Mouse (Mus musculus) midbrain, embryonic 16.5 days (tissue): Measurements from ENCODE around the gene Gfer. TPM values are rescaled to one million over a fixed set of nuclear protein-coding genes. Genes with fewer than 3 reads are reported as not detected.

Source experiments
- ATAC-seq: fragments of 200-750 bp; cut with Nextera tagmentation; 2 replicates; pipeline ENCODE4 v1.8.0; 2017; ENCODE audit warnings: moderate TSS enrichment
- H3K27ac ChIP-seq: fragments of 300-500 bp; sonication (generic); 2 replicates; pipeline ENCODE4 v1.5.1; 2014; ENCODE audit warnings: mild to moderate bottlenecking, low read length, mixed read lengths
- H3K27me3 ChIP-seq: fragments of 300-500 bp; sonication (generic); 2 replicates; pipeline ENCODE4 v1.6.1; 2014; ENCODE audit warnings: low read depth, low read length, mixed read lengths; ENCODE audit not compliant: control insufficient read depth, insufficient read depth
- H3K36me3 ChIP-seq: fragments of 300-500 bp; sonication (generic); 2 replicates; pipeline ENCODE4 v1.6.1; 2014; ENCODE audit warnings: mild to moderate bottlenecking, low read length, moderate library complexity, mixed read lengths; ENCODE audit not compliant: control insufficient read depth, insufficient read depth
- H3K4me1 ChIP-seq: fragments of 300-500 bp; sonication (generic); 2 replicates; pipeline ENCODE4 v1.6.1; 2014; ENCODE audit warnings: mild to moderate bottlenecking, low read length, mixed read lengths; ENCODE audit not compliant: control insufficient read depth, insufficient read depth
- H3K4me2 ChIP-seq: fragments of 300-500 bp; sonication (generic); 2 replicates; pipeline ENCODE4 v1.6.1; 2014; ENCODE audit warnings: mild to moderate bottlenecking, low read length, mixed read lengths
- H3K4me3 ChIP-seq: fragments of 300-500 bp; sonication (generic); 2 replicates; pipeline ENCODE4 v1.5.1; 2014; ENCODE audit warnings: low read depth, mild to moderate bottlenecking, low read length, moderate library complexity, mixed read lengths
- H3K9ac ChIP-seq: fragments of 300-500 bp; sonication (generic); 2 replicates; pipeline ENCODE4 v1.6.1; 2014; ENCODE audit warnings: low read depth, low read length, mixed read lengths
- H3K9me3 ChIP-seq: fragments of 300-500 bp; sonication (generic); replicated peaks from 2 replicates; pipeline ENCODE4 v1.6.1; 2014; ENCODE audit warnings: mild to moderate bottlenecking, low read length, mixed read lengths; ENCODE audit not compliant: control insufficient read depth, poor library complexity, severe bottlenecking
- WGBS: fragments of 180-500 bp; shearing (Covaris S2); extraction: QIAGEN DNeasy Blood & Tissue Kit; methylation state at CpG from one replicate; pipeline ENCODE4 v1.1.7; 2014; 5-methylcytosine and 5-hydroxymethylcytosine counted together
- polyA plus RNA-seq: library from polyadenylated mRNA; unstranded; fragments of >200 nt; fragmentation: Nextera tagmentation; extraction: Ambion mirVana; gene quantifications from 2 replicates; pipeline ENCODE4 v1.2.1, GENCODE M21; 2015

Gfer gene
- polyA plus RNA-seq, result 33.7 and 40.8 TPM in 2 replicates

- WGBS, result 0% methylated on average over 51 of the region's 76 CpGs
- peak; percentile 92 for ATAC-seq
- Histone ChIP-seq H3K4me2 (peak within 1 kb of the TSS; percentile 77), H3K27ac (peak within 1 kb of the TSS; percentile 88), H3K9ac (peak within 1 kb of the TSS; percentile 79), H3K36me3 (peaks cover 13% of the 10 kb centered on the region; the same call in 1 of the 2 replicates), H3K9me3 (no peaks in the 10 kb centered on the region), H3K4me3 (peak within 1 kb of the TSS; percentile 53), H3K4me1 (peaks cover 20% of the 10 kb centered on the region), H3K27me3 (no peaks in the 10 kb centered on the region)
Observed at GRCm38 (mm10) chr17:24696011-24696697, at the start of gene Gfer, which contains the start of gene Noxo1. Gene Gfer (minus strand): TSS chr17:24696156. Gene Noxo1 (plus strand): TSS chr17:24696234.

- Histone ChIP-seq H3K4me1 (no peaks in the 10 kb centered on the region), H3K9me3 (no peaks in the 10 kb centered on the region), H3K4me3 (no peak overlapping the region), H3K9ac (no peak overlapping the region), H3K27me3 (peaks cover 2% of the 10 kb centered on the region; the same call in 1 of the 2 replicates), H3K27ac (no peak overlapping the region), H3K36me3 (no peaks in the 10 kb centered on the region; the same call in none of the 2 replicates), H3K4me2 (no peak overlapping the region)
- WGBS, result 69% methylated on average over 3 of the region's 3 CpGs
- ATAC-seq, result no peak
Observed at GRCm38 (mm10) chr17:24744381-24744780, 48.4 kb upstream of the Gfer start.

GRCm38 (mm10) chr17:24743896-24744295, 47.9 kb upstream of the Gfer start:
- no peak overlapping the region for H3K9ac ChIP-seq
- no peaks in the 10 kb centered on the region for H3K27me3 ChIP-seq
- 73% methylated on average over 5 of the region's 5 CpGs for WGBS

GRCm38 (mm10) chr17:24742307-24742706, 46.4 kb upstream of the Gfer start:
- H3K36me3 ChIP-seq, result no peaks in the 10 kb centered on the region; the same call in none of the 2 replicates
- ATAC-seq, result no peak
- no peak overlapping the region for H3K9ac ChIP-seq
- 89% methylated on average over 8 of the region's 8 CpGs for WGBS
- no peaks in the 10 kb centered on the region for H3K4me1 ChIP-seq
- H3K4me3 ChIP-seq, result no peak overlapping the region
- no peak overlapping the region for H3K4me2 ChIP-seq
- H3K9me3 ChIP-seq, result no peaks in the 10 kb centered on the region
- no peaks in the 10 kb centered on the region for H3K27me3 ChIP-seq
- H3K27ac ChIP-seq, result no peak overlapping the region

More at GRCm38 (mm10) chr17:24743896-24744295, 47.9 kb upstream of the Gfer start:
- no peak overlapping the region for H3K4me2 ChIP-seq
- no peaks in the 10 kb centered on the region for H3K4me1 ChIP-seq
- no peak overlapping the region for H3K27ac ChIP-seq
- no peak overlapping the region for H3K4me3 ChIP-seq
- ATAC-seq, result no peak
- H3K9me3 ChIP-seq, result no peaks in the 10 kb centered on the region
- no peaks in the 10 kb centered on the region; the same call in none of the 2 replicates for H3K36me3 ChIP-seq

GRCm38 (mm10) chr17:24739926-24740325, 44.0 kb upstream of the Gfer start:
- ATAC-seq, result no peak

GRCm38 (mm10) chr17:24738238-24738637, 42.3 kb upstream of the Gfer start:
- H3K9ac ChIP-seq, result no peak overlapping the region
- no peaks in the 10 kb centered on the region for H3K9me3 ChIP-seq
- H3K4me2 ChIP-seq, result no peak overlapping the region
- no peak overlapping the region for H3K27ac ChIP-seq
- no peak for ATAC-seq
- H3K4me3 ChIP-seq, result no peak overlapping the region
- H3K4me1 ChIP-seq, result peaks cover 9% of the 10 kb centered on the region; the same call in 1 of the 2 replicates
- 83% methylated on average over 4 of the region's 4 CpGs for WGBS
- no peaks in the 10 kb centered on the region for H3K27me3 ChIP-seq
- no peaks in the 10 kb centered on the region; the same call in none of the 2 replicates for H3K36me3 ChIP-seq

More at GRCm38 (mm10) chr17:24739926-24740325, 44.0 kb upstream of the Gfer start:
- Histone ChIP-seq H3K4me2 (no peak overlapping the region), H3K27ac (no peak overlapping the region), H3K9me3 (no peaks in the 10 kb centered on the region), H3K4me1 (peaks cover 9% of the 10 kb centered on the region; the same call in 1 of the 2 replicates), H3K27me3 (no peaks in the 10 kb centered on the region), H3K4me3 (no peak overlapping the region), H3K36me3 (no peaks in the 10 kb centered on the region; the same call in none of the 2 replicates), H3K9ac (no peak overlapping the region)
- 86% methylated on average over 8 of the region's 8 CpGs for WGBS

GRCm38 (mm10) chr17:24737135-24737810, 41.3 kb upstream of the Gfer start:
- Histone ChIP-seq H3K9ac (no peak overlapping the region; the same call in 1 of the 2 replicates), H3K4me2 (peak overlapping the region; percentile 94), H3K27me3 (no peaks in the 10 kb centered on the region), H3K4me1 (peaks cover 9% of the 10 kb centered on the region; the same call in 1 of the 2 replicates), H3K4me3 (peak overlapping the region; percentile 60), H3K9me3 (no peaks in the 10 kb centered on the region), H3K27ac (no peak overlapping the region), H3K36me3 (no peaks in the 10 kb centered on the region; the same call in none of the 2 replicates)
- ATAC-seq, result 0 out of 2 replicates have a peak, but pooled peaks have one; percentile 20
- whole genome bisulfite sequencing, result 26% methylated on average over 8 of the region's 8 CpGs

- peak within 1 kb of the TSS; percentile 35 for H3K27ac ChIP-seq
- H3K9me3 ChIP-seq, result no peaks in the 10 kb centered on the region
- WGBS, result under 1% methylated on average over 29 of the region's 29 CpGs
- peak within 1 kb of the TSS; percentile 94 for H3K4me2 ChIP-seq
- no peaks in the 10 kb centered on the region for H3K36me3 ChIP-seq
- no peaks in the 10 kb centered on the region for H3K27me3 ChIP-seq
- peak; percentile 93 for ATAC-seq
- peak within 1 kb of the TSS; percentile 60 for H3K4me3 ChIP-seq
- H3K9ac ChIP-seq, result peak within 1 kb of the TSS; percentile 57
- peaks cover 9% of the 10 kb centered on the region; the same call in 1 of the 2 replicates for H3K4me1 ChIP-seq
Observed at GRCm38 (mm10) chr17:24736330-24737051, 40.5 kb upstream of the Gfer start, which contains the start of gene Msrb1. Gene Msrb1 (plus strand): TSS chr17:24736642.
